ENCODE assay signal across 9 mouse cellular contexts in genomic region chrX:50580200-50580599, GRCm38 (mm10).
DNase-seq lines count a peak whose midpoint lies in the region; ATAC-seq lines count a peak whose summit lies in the region.
"Had no signal": no experiment of that assay in that cellular context is flagged by ENCODE, and none has a peak within 500 bp of the region (broad histone marks: within the 10 kb centered on the region; RNA-seq: fewer than 3 reads in every experiment).

No protein-coding gene starts in this region.

- no peak overlapping the region for H3K27ac ChIP-seq in liver, embryonic 11.5 days (ENCODE audit: low read depth, low read length)
- H3K27ac ChIP-seq in forebrain, embryonic 12.5 days, result no peak overlapping the region
- H3K27ac ChIP-seq in intestine, embryonic 15.5 days, result no peak overlapping the region
- no peak overlapping the region for H3K27ac ChIP-seq in midbrain, embryonic 14.5 days (replicated peaks; ENCODE audit: low read depth, low read length)
- H3K27ac ChIP-seq: layer of hippocampus, adult 2 months had no signal

- peaks cover 6% of the 10 kb centered on the region; the same call in 1 of the 2 replicates for H3K36me3 ChIP-seq in liver, embryonic 11.5 days (ENCODE audit: control insufficient read depth, insufficient read depth, low read length)
- H3K36me3 ChIP-seq in forebrain, embryonic 12.5 days (replicated peaks), result peaks cover 9% of the 10 kb centered on the region
- H3K36me3 ChIP-seq in intestine, embryonic 15.5 days, result no peaks in the 10 kb centered on the region
- H3K36me3 ChIP-seq in midbrain, embryonic 14.5 days (ENCODE audit: control insufficient read depth, insufficient read depth, low read length), result no peaks in the 10 kb centered on the region

- H3K4me3 ChIP-seq in liver, embryonic 11.5 days (ENCODE audit: low read depth, low read length), result no peak overlapping the region
- no peak overlapping the region for H3K4me3 ChIP-seq in forebrain, embryonic 12.5 days (replicated peaks)
- 0 out of 2 replicates have a peak overlapping the region, but pooled peaks have one; percentile 14 for H3K4me3 ChIP-seq in intestine, embryonic 15.5 days (replicated peaks)
- H3K4me3 ChIP-seq in midbrain, embryonic 14.5 days (replicated peaks; ENCODE audit: low read depth, low read length), result no peak overlapping the region
- H3K4me3 ChIP-seq: layer of hippocampus, adult 2 months had no signal

- H3K4me1 ChIP-seq in liver, embryonic 11.5 days (replicated peaks; ENCODE audit: control insufficient read depth, insufficient read depth, low read length), result no peaks in the 10 kb centered on the region
- no peaks in the 10 kb centered on the region for H3K4me1 ChIP-seq in forebrain, embryonic 12.5 days
- no peaks in the 10 kb centered on the region for H3K4me1 ChIP-seq in intestine, embryonic 15.5 days (replicated peaks)
- no peaks in the 10 kb centered on the region for H3K4me1 ChIP-seq in midbrain, embryonic 14.5 days (ENCODE audit: control insufficient read depth, insufficient read depth, low read length)

- 58% methylated on average over 7 of the region's 7 CpGs for WGBS in liver, embryonic 11.5 days
- WGBS in forebrain, embryonic 12.5 days, result 60% methylated on average over 7 of the region's 7 CpGs
- WGBS in intestine, embryonic 15.5 days, result 56% methylated on average over 7 of the region's 7 CpGs
- 63% methylated on average over 7 of the region's 7 CpGs for WGBS in midbrain, embryonic 14.5 days

- no peak overlapping the region for H3K9ac ChIP-seq in liver, embryonic 11.5 days (ENCODE audit: low read depth, low read length)
- H3K9ac ChIP-seq in forebrain, embryonic 12.5 days, result no peak overlapping the region
- H3K9ac ChIP-seq in intestine, embryonic 15.5 days, result no peak overlapping the region
- no peak overlapping the region for H3K9ac ChIP-seq in midbrain, embryonic 14.5 days (replicated peaks; ENCODE audit: low read length)

- no peak overlapping the region; the same call in 1 of the 2 replicates for H3K4me2 ChIP-seq in liver, embryonic 11.5 days
- H3K4me2 ChIP-seq in forebrain, embryonic 12.5 days, result 0 out of 2 replicates have a peak overlapping the region, but pooled peaks have one; percentile 8
- peak overlapping the region; percentile 36 for H3K4me2 ChIP-seq in intestine, embryonic 15.5 days (replicated peaks)
- no peak overlapping the region for H3K4me2 ChIP-seq in midbrain, embryonic 14.5 days (ENCODE audit: low read length)

- ATAC-seq in CD4-positive, CD25-positive, alpha-beta regulatory T cell, adult 4 months, result no peak
- ATAC-seq in liver, embryonic 11.5 days (replicated peaks; ENCODE audit: low FRiP score), result no peak
- ATAC-seq in forebrain, embryonic 12.5 days (ENCODE audit: low FRiP score), result no peak
- ATAC-seq in intestine, embryonic 15.5 days, result peak; percentile 23; the same call in 1 of the 2 replicates
- ATAC-seq in midbrain, embryonic 14.5 days (ENCODE audit: low FRiP score, low TSS enrichment), result no peak
- ATAC-seq in erythroid progenitor cell, adult 5-6 weeks (replicated peaks; ENCODE audit: low FRiP score, poor library complexity, severe bottlenecking), result no peak

- peak; percentile 12 for DNase-seq in CD4-positive, CD25-positive, alpha-beta regulatory T cell, adult 2 months (ENCODE audit: low read depth, low spot score)
- peak; percentile 51 for DNase-seq in liver
- DNase-seq in liver, embryonic 11.5 days (ENCODE audit: low spot score), result no peak
- peak; percentile 72 for DNase-seq in midbrain, embryonic 14.5 days

- no peaks in the 10 kb centered on the region for H3K27me3 ChIP-seq in liver, embryonic 11.5 days (replicated peaks; ENCODE audit: control insufficient read depth, insufficient read depth, low read length)
- no peaks in the 10 kb centered on the region for H3K27me3 ChIP-seq in forebrain, embryonic 12.5 days
- no peaks in the 10 kb centered on the region for H3K27me3 ChIP-seq in intestine, embryonic 15.5 days (replicated peaks)
- H3K27me3 ChIP-seq in midbrain, embryonic 14.5 days (ENCODE audit: control insufficient read depth, insufficient read depth, low read length), result no peaks in the 10 kb centered on the region

- H3K9me3 ChIP-seq in liver, embryonic 11.5 days (ENCODE audit: control insufficient read depth, low read length), result no peaks in the 10 kb centered on the region
- H3K9me3 ChIP-seq in forebrain, embryonic 12.5 days, result no peaks in the 10 kb centered on the region
- H3K9me3 ChIP-seq in intestine, embryonic 15.5 days, result no peaks in the 10 kb centered on the region
- H3K9me3 ChIP-seq in midbrain, embryonic 14.5 days (ENCODE audit: control insufficient read depth, low read length), result no peaks in the 10 kb centered on the region

Comparison
In these comparisons a context has a peak if more than half of its experiments do, and no peak if none do; other contexts are left out.
1. H3K4me2 ChIP-seq: peak in forebrain, embryonic 12.5 days (single experiment) and intestine, embryonic 15.5 days (single experiment); none in liver, embryonic 11.5 days (single experiment) and midbrain, embryonic 14.5 days (single experiment).